ENCODE assay signal across 19 mouse cellular contexts in the genomic region with DNA sequence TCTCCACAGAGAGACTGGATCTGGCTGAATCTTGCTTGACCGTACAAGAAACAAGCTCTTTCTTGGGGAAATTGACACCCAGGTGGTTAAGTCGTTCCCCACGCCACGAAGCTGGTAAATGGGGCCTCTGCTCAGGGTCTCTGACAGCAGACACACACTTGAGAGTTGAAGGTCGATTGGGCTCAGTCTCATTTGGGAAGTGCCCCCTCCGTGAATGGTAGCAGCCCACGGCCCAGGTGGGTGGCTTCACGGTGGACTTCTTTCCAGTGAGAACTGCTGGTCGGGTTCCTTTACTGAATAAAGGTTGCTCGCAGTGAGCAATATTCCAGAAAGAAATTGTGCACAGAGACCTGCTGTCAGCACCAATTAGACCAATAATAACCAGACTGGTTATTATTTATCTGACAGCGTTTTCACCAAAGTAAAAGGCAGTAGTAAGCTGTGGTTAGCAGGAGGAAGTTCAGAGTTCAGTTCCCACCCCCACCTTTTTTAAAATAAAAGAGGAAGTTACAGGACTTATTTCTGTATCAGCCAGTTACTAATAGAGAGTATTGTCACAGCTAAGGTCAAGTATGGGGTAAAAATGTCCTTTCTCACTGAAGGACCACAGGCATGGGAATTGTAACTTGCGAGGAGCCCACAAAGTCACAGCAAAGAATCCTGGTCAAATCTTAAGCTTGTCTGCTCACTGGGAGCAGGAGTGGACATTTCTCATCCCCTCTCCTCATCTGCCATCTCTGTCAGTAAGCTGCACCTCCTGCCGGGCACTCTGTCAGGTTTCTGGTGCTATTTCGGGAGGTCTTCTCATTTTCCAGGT. TPM values are rescaled to one million over a fixed set of nuclear protein-coding genes. Genes with fewer than 3 reads are reported as not detected.
DNase-seq lines count a peak whose midpoint lies in the region; ATAC-seq and TF ChIP-seq lines count a peak whose summit lies in the region.
"Had no signal": no experiment of that assay in that cellular context is flagged by ENCODE, and none has a peak within 500 bp of the region (broad histone marks: within the 10 kb centered on the region; RNA-seq: fewer than 3 reads in every experiment).

No protein-coding gene starts in this region.

- H3K27ac ChIP-seq in liver, embryonic 16.5 days (ENCODE audit: low read length) = 0 out of 2 replicates have a peak overlapping the region, but pooled peaks have one; percentile 21
- H3K27ac ChIP-seq in midbrain, postnatal 0 days (ENCODE audit: low read depth, low read length) = no peak overlapping the region
- H3K27ac ChIP-seq: hindbrain, embryonic 14.5 days; limb, embryonic 12.5 days; lung, embryonic 15.5 days had no signal

- no peak overlapping the region for H3K9ac ChIP-seq in liver, embryonic 16.5 days (ENCODE audit: low read depth, low read length)
- no peak overlapping the region for H3K9ac ChIP-seq in midbrain, postnatal 0 days (replicated peaks; ENCODE audit: low read length, poor library complexity, severe bottlenecking)
- H3K9ac ChIP-seq: hindbrain, embryonic 14.5 days; limb, embryonic 12.5 days; lung, embryonic 15.5 days had no signal

- H3K4me2 ChIP-seq in liver, embryonic 16.5 days (ENCODE audit: low read depth, low read length) = peak overlapping the region; percentile 28; the same call in 1 of the 2 replicates
- H3K4me2 ChIP-seq in midbrain, postnatal 0 days (ENCODE audit: low read depth, low read length, poor library complexity, severe bottlenecking) = no peak overlapping the region
- H3K4me2 ChIP-seq: hindbrain, embryonic 14.5 days; limb, embryonic 12.5 days; lung, embryonic 15.5 days; midbrain, embryonic 11.5 days had no signal

- 16% methylated on average over 14 of the region's 14 CpGs for WGBS in liver, embryonic 16.5 days (ENCODE audit: insufficient replicate concordance)
- 80% methylated on average over 14 of the region's 14 CpGs for WGBS in midbrain, postnatal 0 days

- H3K4me3 ChIP-seq in liver, embryonic 16.5 days (ENCODE audit: low read depth, low read length) = no peak overlapping the region
- no peak overlapping the region for H3K4me3 ChIP-seq in midbrain, postnatal 0 days (ENCODE audit: low read depth, low read length)
- H3K4me3 ChIP-seq: limb, embryonic 12.5 days; lung, embryonic 15.5 days; myocyte had no signal

- H3K27me3 ChIP-seq in liver, embryonic 16.5 days (ENCODE audit: control insufficient read depth, insufficient read depth, low read depth, low read length) = no peaks in the 10 kb centered on the region
- no peaks in the 10 kb centered on the region for H3K27me3 ChIP-seq in midbrain, postnatal 0 days (ENCODE audit: insufficient read depth, low read length)
- H3K27me3 ChIP-seq: limb, embryonic 12.5 days; lung, embryonic 15.5 days had no signal

- DNase-seq in liver = no peak
- DNase-seq in spleen, adult 18-20 months = peak; percentile 28 to 49
- DNase-seq in cerebellum, postnatal 14 days = no peak
- DNase-seq in midbrain, postnatal 0 days (ENCODE audit: low spot score) = no peak
- DNase-seq in cerebellum, adult 11 months = no peak
- DNase-seq: cerebellum, adult 18-20 months; heart, adult 11 months; kidney, adult 18-20 months; kidney, postnatal 4 days; thymus, adult 18-20 months had no signal

- no peaks in the 10 kb centered on the region for H3K9me3 ChIP-seq in liver, embryonic 16.5 days (replicated peaks; ENCODE audit: control insufficient read depth, low read length)
- no peaks in the 10 kb centered on the region for H3K9me3 ChIP-seq in midbrain, postnatal 0 days (ENCODE audit: low read length)
- H3K9me3 ChIP-seq: limb, embryonic 12.5 days; lung, embryonic 15.5 days had no signal

- H3K36me3 ChIP-seq in liver, embryonic 16.5 days (ENCODE audit: control insufficient read depth, insufficient read depth) = no peaks in the 10 kb centered on the region
- H3K36me3 ChIP-seq in midbrain, postnatal 0 days (ENCODE audit: insufficient read depth, low read length) = no peaks in the 10 kb centered on the region
- H3K36me3 ChIP-seq: limb, embryonic 12.5 days; lung, embryonic 15.5 days had no signal

- no peak for ATAC-seq in liver, embryonic 16.5 days (ENCODE audit: low read depth)
- ATAC-seq in activated CD4-positive, CD25-positive, alpha-beta regulatory T cell, adult 4 months = peak; percentile 83
- ATAC-seq in megakaryocyte, adult 5-6 weeks (ENCODE audit: poor library complexity, severe bottlenecking) = peak; percentile 83
- ATAC-seq in midbrain, postnatal 0 days (ENCODE audit: low FRiP score) = no peak
- ATAC-seq: forebrain, embryonic 14.5 days had no signal

- H3K4me1 ChIP-seq in liver, embryonic 16.5 days (ENCODE audit: control insufficient read depth, low read depth, low read length) = no peaks in the 10 kb centered on the region
- H3K4me1 ChIP-seq in midbrain, postnatal 0 days (ENCODE audit: insufficient read depth, low read length) = peaks cover 4% of the 10 kb centered on the region; the same call in 1 of the 2 replicates
- H3K4me1 ChIP-seq: lung, embryonic 15.5 days had no signal

- TF ChIP-seq CTCF in midbrain, postnatal 0 days (IDR thresholded peaks at IDR 0.05) = no peak

RNA-seq across cellular contexts. Expression of gene Prkcb, which starts 21.6 kb away (rescaled TPM):
- polyA plus RNA-seq in liver, embryonic 16.5 days (2015; fragmentation: Nextera tagmentation; extraction: Ambion mirVana) = 4.7 and 4.8 TPM in 2 replicates
- 10 to 100 TPM; 71.9 to 78.3 TPM for polyA plus RNA-seq in activated CD4-positive, CD25-positive, alpha-beta regulatory T cell, adult 4 months (2017; shearing (Covaris generic))
- total RNA-seq in megakaryocyte, adult 5-6 weeks (2015) = 131 and 135 TPM in 2 replicates
- 85.9 and 96.3 TPM in 2 replicates for total RNA-seq in megakaryocyte, adult 5-6 weeks (2017)
- 307 and 308 TPM in 2 replicates for total RNA-seq in midbrain, postnatal 0 days (2014; rRNA removed)
- 184 and 196 TPM in 2 replicates for polyA plus RNA-seq in midbrain, postnatal 0 days (2015; fragmentation: Nextera tagmentation; extraction: Ambion mirVana)

Comparison
In these comparisons a context has a peak if more than half of its experiments do, and no peak if none do; other contexts are left out.
1. ATAC-seq: peak in activated CD4-positive, CD25-positive, alpha-beta regulatory T cell, adult 4 months (single experiment) and megakaryocyte, adult 5-6 weeks (single experiment); none in liver, embryonic 16.5 days (single experiment) and midbrain, postnatal 0 days (single experiment).
2. DNase-seq: peak in spleen, adult 18-20 months (2 of 2); none in liver (single experiment), cerebellum, postnatal 14 days (0 of 2), midbrain, postnatal 0 days (single experiment) and cerebellum, adult 11 months (single experiment).
3. RNA of gene Prkcb, which starts 21.6 kb away (polyA plus RNA-seq): 184 to 196 TPM in midbrain, postnatal 0 days and 71.9 to 78.3 TPM in activated CD4-positive, CD25-positive, alpha-beta regulatory T cell, adult 4 months; 4.7 to 4.8 TPM in liver, embryonic 16.5 days; every median in the first group is over 10 times any median in the second.